Mouse (Mus musculus): ENCODE measurements around the gene Map1lc3a.

The Map1lc3a gene

GRCm38 (mm10) chr2:155276195-155276594, at the start of gene Map1lc3a:
Gene Map1lc3a, plus strand, starts transcription at chr2:155276297.
- in situ Hi-C loops (cut with MseI, MboI): no loop called here

- in situ Hi-C loops (cut with MseI, MboI): no loop called here
Measured at GRCm38 (mm10) chr2:155235746-155236361, 40.2 kb upstream of the Map1lc3a start.

- in situ Hi-C loops (cut with MseI, MboI): no loop called here
Measured at GRCm38 (mm10) chr2:155236362-155236992, 39.6 kb upstream of the Map1lc3a start, which contains the start of gene Dynlrb1. Gene Dynlrb1, plus strand, starts transcription at chr2:155236533.

- in situ Hi-C loops (cut with MseI, MboI): no loop called here
Measured at GRCm38 (mm10) chr2:155237276-155237675, 38.8 kb upstream of the Map1lc3a start.

- in situ Hi-C loops (cut with MseI, MboI): no loop called here
Measured at GRCm38 (mm10) chr2:155240915-155241314, 35.2 kb upstream of the Map1lc3a start.

GRCm38 (mm10) chr2:155242296-155242855, 33.7 kb upstream of the Map1lc3a start:
- in situ Hi-C loops (cut with MseI, MboI): no loop called here

GRCm38 (mm10) chr2:155246231-155246630, 29.9 kb upstream of the Map1lc3a start:
- in situ Hi-C loops (cut with MseI, MboI): no loop called here

GRCm38 (mm10) chr2:155248206-155248605, 27.9 kb upstream of the Map1lc3a start:
- in situ Hi-C loops (cut with MseI, MboI): no loop called here

- in situ Hi-C loops (cut with MseI, MboI): no loop called here
Measured at GRCm38 (mm10) chr2:155248718-155249117, 27.4 kb upstream of the Map1lc3a start.

- in situ Hi-C loops (cut with MseI, MboI): no loop called here
Measured at GRCm38 (mm10) chr2:155249588-155249987, 26.5 kb upstream of the Map1lc3a start.

- in situ Hi-C loops (cut with MseI, MboI): no loop called here
Measured at GRCm38 (mm10) chr2:155265526-155265925, 10.6 kb upstream of the Map1lc3a start.

GRCm38 (mm10) chr2:155266896-155267295, 9.2 kb upstream of the Map1lc3a start:
- in situ Hi-C loops (cut with MseI, MboI): no loop called here

GRCm38 (mm10) chr2:155271957-155272356, 4.1 kb upstream of the Map1lc3a start:
- in situ Hi-C loops (cut with MseI, MboI): no loop called here

GRCm38 (mm10) chr2:155272396-155273170, 3.5 kb upstream of the Map1lc3a start:
- in situ Hi-C loops (cut with MseI, MboI): no loop called here

- in situ Hi-C loops (cut with MseI, MboI): no loop called here
Measured at GRCm38 (mm10) chr2:155273603-155274002, 2.5 kb upstream of the Map1lc3a start.

- in situ Hi-C loops (cut with MseI, MboI): no loop called here
Measured at GRCm38 (mm10) chr2:155276621-155277175, 601 bp downstream of the Map1lc3a start.

GRCm38 (mm10) chr2:155277721-155278120, 1.6 kb downstream of the Map1lc3a start:
- in situ Hi-C loops (cut with MseI, MboI): no loop called here

- in situ Hi-C loops (cut with MseI, MboI): no loop called here
Measured at GRCm38 (mm10) chr2:155278361-155278760, 2.3 kb downstream of the Map1lc3a start.

GRCm38 (mm10) chr2:155279163-155279562, 3.1 kb downstream of the Map1lc3a start:
- in situ Hi-C loops (cut with MseI, MboI): no loop called here

- in situ Hi-C loops (cut with MseI, MboI): no loop called here
Measured at GRCm38 (mm10) chr2:155280116-155280515, 4.0 kb downstream of the Map1lc3a start.

- in situ Hi-C loops (cut with MseI, MboI): no loop called here
Measured at GRCm38 (mm10) chr2:155283793-155284192, 7.7 kb downstream of the Map1lc3a start.

- in situ Hi-C loops (cut with MseI, MboI): no loop called here
Measured at GRCm38 (mm10) chr2:155284647-155285046, 8.6 kb downstream of the Map1lc3a start.
